Mouse (Mus musculus): ENCODE measurements around the gene Mrps7. TPM values are rescaled to one million over a fixed set of nuclear protein-coding genes. Genes with fewer than 3 reads are reported as not detected.
"Not testable (repeated sequence)": the region's sequence is repeated elsewhere in the genome, so short reads cannot be mapped to it uniquely, and the experiment has no call there.

Gene Mrps7
- polyA plus RNA-seq, 1 experiment from 2014 or later: 49.5 TPM

DNA sequence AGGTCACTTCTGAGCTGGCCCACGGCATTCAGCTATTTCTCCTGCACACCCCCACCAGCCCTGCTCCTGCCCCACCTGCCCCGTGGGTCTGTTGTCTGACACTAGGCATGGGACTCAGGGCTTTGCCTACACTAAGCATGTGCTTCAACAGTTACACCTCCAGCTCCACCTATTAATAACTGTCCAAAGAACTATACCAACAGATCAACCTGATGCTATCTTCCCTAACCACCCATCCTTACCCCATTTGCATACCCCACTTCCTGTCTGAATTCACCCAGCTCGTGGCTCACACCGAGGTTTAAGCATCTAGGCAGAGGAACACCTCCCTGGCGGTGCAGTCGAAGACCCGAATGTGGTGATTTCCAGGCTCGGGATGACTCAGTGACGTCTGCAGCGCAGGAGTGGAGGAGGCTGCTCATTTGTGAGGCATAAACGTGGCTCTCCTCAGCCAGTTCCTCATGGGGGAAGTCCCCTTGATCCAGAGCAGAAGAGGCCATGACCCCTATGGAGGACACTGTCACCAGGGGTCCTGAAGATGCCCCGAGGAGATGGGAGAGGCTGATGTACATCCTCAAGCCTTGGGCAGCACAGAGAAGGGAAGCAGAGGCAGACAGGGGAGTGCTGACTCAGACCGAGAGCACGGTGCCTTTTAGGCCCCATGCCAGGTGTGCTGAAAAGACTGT, 37.4 kb downstream of the Mrps7 start:
- no peak overlapping the region for H3K4me2 ChIP-seq
- H3K4me3 ChIP-seq (replicated peaks): no peak overlapping the region
- peaks cover 16% of the 10 kb centered on the region for H3K4me1 ChIP-seq (replicated peaks)
- H3K36me3 ChIP-seq (replicated peaks): peaks cover 23% of the 10 kb centered on the region
- no peak overlapping the region for H3K27ac ChIP-seq (replicated peaks)
- no peaks in the 10 kb centered on the region for H3K9me3 ChIP-seq (replicated peaks)
- no peak for ATAC-seq (ENCODE audit: insufficient read depth)
- no peaks in the 10 kb centered on the region for H3K27me3 ChIP-seq
- H3K9ac ChIP-seq: no peak overlapping the region
- WGBS (ENCODE audit: insufficient replicate concordance): 15% methylated on average over 14 of the region's 14 CpGs

DNA sequence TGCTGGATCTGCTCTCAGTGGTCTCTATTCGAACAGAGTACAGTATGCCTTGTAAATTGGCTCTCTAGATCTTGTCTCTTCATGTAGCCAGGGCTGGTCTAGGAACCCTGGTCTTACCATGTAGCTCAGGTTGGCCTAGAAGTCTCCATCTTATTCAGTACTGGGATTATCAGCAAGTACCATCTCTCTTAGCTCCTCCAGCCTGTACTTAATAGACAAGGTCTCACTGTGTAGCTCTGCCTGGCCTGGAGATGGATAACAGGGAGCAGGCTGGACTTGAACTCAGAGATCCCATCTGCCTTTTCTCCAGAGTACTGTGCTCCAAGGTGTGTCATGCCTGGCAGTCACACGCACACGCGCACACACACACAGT, 37.9 kb downstream of the Mrps7 start:
- Histone ChIP-seq H3K4me3 (replicated peaks) (no peak overlapping the region), H3K4me2 (no peak overlapping the region), H3K4me1 (replicated peaks) (peaks cover 16% of the 10 kb centered on the region), H3K9ac (no peak overlapping the region), H3K27ac (replicated peaks) (no peak overlapping the region), H3K27me3 (no peaks in the 10 kb centered on the region), H3K36me3 (replicated peaks) (peaks cover 27% of the 10 kb centered on the region), H3K9me3 (replicated peaks) (no peaks in the 10 kb centered on the region)
- no peak for ATAC-seq (ENCODE audit: insufficient read depth)
- WGBS (ENCODE audit: insufficient replicate concordance): 84% methylated on average over 4 of the region's 4 CpGs

DNA sequence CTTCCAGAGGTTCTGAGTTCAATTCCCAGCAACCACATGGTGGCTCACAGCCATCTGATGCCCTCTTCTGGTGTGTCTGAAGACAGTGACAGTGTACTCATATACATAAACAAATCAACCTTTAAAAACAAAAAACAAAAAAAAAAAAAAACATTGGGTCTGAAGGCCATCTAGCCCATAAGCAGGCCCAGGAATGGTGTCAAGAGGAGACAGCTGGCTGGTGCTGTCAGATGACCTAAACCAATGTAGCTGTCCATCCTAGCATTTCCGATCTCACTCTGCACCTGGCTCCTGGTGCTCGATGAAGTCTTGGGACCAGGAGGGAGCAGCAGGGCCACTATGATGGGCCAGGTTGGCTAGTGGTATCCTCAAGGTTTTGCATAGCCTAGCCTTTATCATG, 39.0 kb downstream of the Mrps7 start:
- H3K4me2 ChIP-seq: no peak overlapping the region
- H3K36me3 ChIP-seq (replicated peaks): peaks cover 36% of the 10 kb centered on the region
- no peaks in the 10 kb centered on the region for H3K27me3 ChIP-seq
- no peak overlapping the region for H3K9ac ChIP-seq
- peaks cover 16% of the 10 kb centered on the region for H3K4me1 ChIP-seq (replicated peaks)
- WGBS (ENCODE audit: insufficient replicate concordance): 91% methylated on average over 2 of the region's 2 CpGs
- no peak overlapping the region for H3K27ac ChIP-seq (replicated peaks)
- ATAC-seq (ENCODE audit: insufficient read depth): no peak
- no peaks in the 10 kb centered on the region for H3K9me3 ChIP-seq (replicated peaks)
- H3K4me3 ChIP-seq (replicated peaks): no peak overlapping the region

DNA sequence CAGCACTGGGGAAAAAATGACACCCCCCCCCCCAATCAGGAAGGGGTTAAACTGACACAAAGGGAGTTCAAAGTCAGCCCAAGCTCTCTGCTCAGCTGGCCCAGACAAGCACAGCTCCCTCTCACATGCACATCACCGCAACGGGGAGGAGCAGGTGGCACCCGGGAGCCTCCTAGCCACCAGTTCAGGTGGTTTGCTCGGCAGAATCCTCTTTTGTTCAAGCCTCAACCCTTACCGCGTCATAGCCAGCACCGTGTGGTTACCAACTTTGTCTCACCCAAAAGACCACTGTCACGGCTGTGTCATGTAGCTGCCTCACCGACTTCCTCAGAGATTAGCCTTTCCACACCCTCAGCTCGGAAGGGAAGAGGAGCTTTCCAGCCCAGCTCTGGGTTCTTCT, 39.5 kb downstream of the Mrps7 start:
- Histone ChIP-seq H3K36me3 (replicated peaks) (peaks cover 42% of the 10 kb centered on the region), H3K9me3 (replicated peaks) (no peaks in the 10 kb centered on the region), H3K27me3 (no peaks in the 10 kb centered on the region), H3K4me2 (no peak overlapping the region), H3K4me1 (replicated peaks) (peaks cover 16% of the 10 kb centered on the region), H3K27ac (replicated peaks) (no peak overlapping the region), H3K4me3 (replicated peaks) (no peak overlapping the region), H3K9ac (no peak overlapping the region)
- no peak for ATAC-seq (ENCODE audit: insufficient read depth)
- WGBS (ENCODE audit: insufficient replicate concordance): 45% methylated on average over 10 of the region's 10 CpGs

DNA sequence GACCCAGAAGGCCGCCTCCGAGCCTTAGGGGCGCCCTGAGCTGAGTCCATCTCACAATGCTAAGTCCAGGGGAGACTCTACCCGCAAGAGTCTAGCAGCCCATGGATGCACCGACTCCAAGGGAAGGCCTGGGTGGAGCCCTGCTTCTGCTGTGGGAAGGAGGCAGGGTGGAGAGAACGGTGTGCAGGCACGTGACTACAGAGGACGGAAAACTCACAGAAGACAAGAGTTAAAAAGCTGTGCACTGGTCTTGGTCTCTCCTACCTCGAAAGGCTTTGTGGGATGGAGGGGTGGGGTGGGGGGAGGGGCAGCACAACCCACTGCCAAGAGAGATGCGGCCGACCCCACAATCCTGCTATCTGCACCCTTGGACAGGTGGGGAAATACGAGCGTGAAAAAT, 40.6 kb downstream of the Mrps7 start:
- 74% methylated on average over 13 of the region's 13 CpGs for WGBS (ENCODE audit: insufficient replicate concordance)
- no peaks in the 10 kb centered on the region for H3K9me3 ChIP-seq (replicated peaks)
- no peak for ATAC-seq (ENCODE audit: insufficient read depth)
- H3K4me2 ChIP-seq: no peak overlapping the region
- no peak overlapping the region for H3K4me3 ChIP-seq (replicated peaks)
- peaks cover 52% of the 10 kb centered on the region for H3K36me3 ChIP-seq (replicated peaks)
- peaks cover 16% of the 10 kb centered on the region for H3K4me1 ChIP-seq (replicated peaks)
- H3K27me3 ChIP-seq: no peaks in the 10 kb centered on the region
- H3K27ac ChIP-seq (replicated peaks): no peak overlapping the region
- H3K9ac ChIP-seq: no peak overlapping the region

DNA sequence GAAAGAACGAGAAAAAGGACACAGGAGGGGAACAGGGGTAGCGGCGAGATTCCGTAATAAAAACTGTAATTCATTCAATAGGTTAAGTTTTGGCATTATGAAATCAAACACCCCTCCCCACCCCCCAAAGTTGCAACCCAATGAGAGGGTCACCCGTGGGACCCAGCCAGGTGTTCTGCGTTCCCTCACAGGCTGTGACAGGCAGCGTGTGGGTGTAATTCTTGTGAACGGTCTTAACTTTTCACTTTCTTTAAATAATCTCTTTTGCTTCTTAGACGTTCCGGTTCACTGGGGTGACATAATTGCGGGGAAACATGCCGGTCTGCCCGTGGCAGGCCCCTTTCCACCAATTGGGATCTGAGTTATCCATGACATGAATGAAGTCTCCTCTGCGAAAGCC, 41.8 kb downstream of the Mrps7 start:
- not testable (repeated sequence) for ATAC-seq (ENCODE audit: insufficient read depth); H3K9ac ChIP-seq; H3K9me3 ChIP-seq (replicated peaks); H3K27ac ChIP-seq (replicated peaks); H3K4me2 ChIP-seq; H3K27me3 ChIP-seq; H3K4me3 ChIP-seq (replicated peaks)
- WGBS (ENCODE audit: insufficient replicate concordance): 87% methylated on average over 14 of the region's 14 CpGs
- peaks cover 63% of the 10 kb centered on the region for H3K36me3 ChIP-seq (replicated peaks)
- peaks cover 16% of the 10 kb centered on the region for H3K4me1 ChIP-seq (replicated peaks)

DNA sequence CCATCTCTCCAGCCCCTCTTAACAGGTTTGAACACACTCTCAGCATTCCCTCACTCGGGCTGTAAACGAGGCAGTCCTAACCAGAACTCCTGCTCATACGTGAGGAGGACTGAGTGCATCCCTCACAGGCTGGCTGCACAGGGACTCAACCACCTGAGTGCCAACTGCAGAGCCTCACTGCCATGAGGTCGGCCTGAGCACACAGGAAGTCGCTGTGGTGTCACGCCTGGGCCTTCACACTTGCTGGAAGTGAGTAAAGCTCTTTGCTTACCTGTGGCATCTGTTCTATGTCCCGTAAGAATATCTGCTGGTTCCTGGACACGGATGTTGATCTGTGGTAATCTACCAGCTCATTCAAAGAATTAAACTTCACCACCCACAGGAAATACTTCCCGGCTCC, 42.7 kb downstream of the Mrps7 start:
- no peak for ATAC-seq (ENCODE audit: insufficient read depth)
- H3K9ac ChIP-seq: no peak overlapping the region
- no peaks in the 10 kb centered on the region for H3K27me3 ChIP-seq
- H3K9me3 ChIP-seq (replicated peaks): no peaks in the 10 kb centered on the region
- H3K36me3 ChIP-seq (replicated peaks): peaks cover 72% of the 10 kb centered on the region
- H3K4me1 ChIP-seq (replicated peaks): peaks cover 9% of the 10 kb centered on the region; the same call in 1 of the 2 replicates
- no peak overlapping the region for H3K4me2 ChIP-seq
- H3K27ac ChIP-seq (replicated peaks): no peak overlapping the region
- WGBS (ENCODE audit: insufficient replicate concordance): 84% methylated on average over 9 of the region's 9 CpGs
- H3K4me3 ChIP-seq (replicated peaks): no peak overlapping the region

DNA sequence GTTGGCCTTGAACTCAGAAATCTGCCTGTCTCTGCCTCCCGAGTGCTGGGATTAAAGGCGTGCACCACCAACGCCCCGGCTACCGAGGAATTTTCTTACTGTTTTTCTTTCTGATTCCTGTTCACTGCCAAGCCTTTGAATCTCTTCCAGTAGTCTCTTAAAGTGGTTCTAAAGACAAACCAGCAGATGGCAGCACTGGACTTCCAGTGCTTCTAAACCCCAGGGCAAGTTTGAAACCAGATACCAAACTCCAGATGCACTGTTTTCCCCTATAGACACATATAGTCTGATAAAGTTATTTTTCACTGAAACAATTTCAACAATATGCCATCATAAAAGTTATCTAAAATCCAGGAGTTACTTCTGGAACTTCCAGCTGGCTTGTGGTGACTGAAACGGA, 43.7 kb downstream of the Mrps7 start:
- Histone ChIP-seq H3K4me3 (replicated peaks) (no peak overlapping the region), H3K27me3 (no peaks in the 10 kb centered on the region), H3K4me1 (replicated peaks) (no peaks in the 10 kb centered on the region), H3K9ac (no peak overlapping the region), H3K36me3 (replicated peaks) (peaks cover 78% of the 10 kb centered on the region), H3K4me2 (no peak overlapping the region), H3K9me3 (replicated peaks) (no peaks in the 10 kb centered on the region), H3K27ac (replicated peaks) (no peak overlapping the region)
- WGBS (ENCODE audit: insufficient replicate concordance): 53% methylated on average over 6 of the region's 6 CpGs
- ATAC-seq (ENCODE audit: insufficient read depth): no peak

DNA sequence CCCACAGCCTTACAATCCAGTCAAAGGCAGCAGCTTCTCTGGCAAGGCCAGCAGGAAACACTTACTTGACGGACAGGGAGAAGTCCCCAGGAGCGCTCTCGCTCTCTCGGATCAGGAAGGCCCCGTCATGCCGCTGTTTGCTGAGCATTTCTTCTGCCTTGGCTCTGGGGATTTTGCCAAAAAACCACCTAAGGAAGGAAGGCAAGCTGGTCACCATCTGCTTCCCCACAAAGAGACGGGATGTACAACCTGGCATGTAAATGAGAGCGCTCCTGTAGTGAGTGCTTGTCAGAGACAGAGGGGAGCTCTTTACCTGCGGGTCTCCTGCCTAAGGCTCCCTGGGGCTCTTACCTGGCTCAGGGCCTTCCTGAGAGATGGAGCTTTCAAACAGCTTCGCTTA, 46.0 kb downstream of the Mrps7 start:
- Histone ChIP-seq H3K36me3 (replicated peaks) (peaks cover 84% of the 10 kb centered on the region), H3K27me3 (no peaks in the 10 kb centered on the region), H3K4me1 (replicated peaks) (no peaks in the 10 kb centered on the region), H3K4me2 (no peak overlapping the region), H3K9ac (no peak overlapping the region), H3K9me3 (replicated peaks) (no peaks in the 10 kb centered on the region), H3K27ac (replicated peaks) (no peak overlapping the region), H3K4me3 (replicated peaks) (no peak overlapping the region)
- WGBS (ENCODE audit: insufficient replicate concordance): 75% methylated on average over 10 of the region's 10 CpGs
- ATAC-seq (ENCODE audit: insufficient read depth): no peak

DNA sequence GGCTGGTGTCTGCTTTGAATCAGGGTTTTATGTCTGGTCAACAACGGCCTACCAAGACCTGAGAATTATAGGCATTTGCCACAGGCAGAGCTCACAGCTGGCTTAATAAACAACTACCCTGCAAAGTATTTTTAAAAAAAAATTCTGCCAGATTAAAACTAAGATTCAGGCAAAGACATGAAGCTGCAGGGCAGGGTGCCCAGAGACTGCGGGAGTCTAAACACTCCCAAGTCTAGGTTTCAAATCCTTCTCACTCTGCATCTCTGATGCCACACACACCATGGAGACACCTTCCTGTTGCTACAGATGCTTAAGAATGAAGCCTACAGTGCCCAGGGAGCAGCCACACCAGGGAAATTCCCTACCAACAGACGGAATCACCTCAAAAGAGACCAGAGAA, 48.0 kb downstream of the Mrps7 start:
- Histone ChIP-seq H3K4me3 (replicated peaks) (no peak overlapping the region), H3K36me3 (replicated peaks) (peaks cover 76% of the 10 kb centered on the region), H3K27me3 (no peaks in the 10 kb centered on the region), H3K4me1 (replicated peaks) (no peaks in the 10 kb centered on the region), H3K9ac (no peak overlapping the region), H3K27ac (replicated peaks) (no peak overlapping the region), H3K9me3 (replicated peaks) (no peaks in the 10 kb centered on the region), H3K4me2 (no peak overlapping the region)
- WGBS (ENCODE audit: insufficient replicate concordance): 78% methylated on average over 3 of the region's 3 CpGs
- no peak for ATAC-seq (ENCODE audit: insufficient read depth)

DNA sequence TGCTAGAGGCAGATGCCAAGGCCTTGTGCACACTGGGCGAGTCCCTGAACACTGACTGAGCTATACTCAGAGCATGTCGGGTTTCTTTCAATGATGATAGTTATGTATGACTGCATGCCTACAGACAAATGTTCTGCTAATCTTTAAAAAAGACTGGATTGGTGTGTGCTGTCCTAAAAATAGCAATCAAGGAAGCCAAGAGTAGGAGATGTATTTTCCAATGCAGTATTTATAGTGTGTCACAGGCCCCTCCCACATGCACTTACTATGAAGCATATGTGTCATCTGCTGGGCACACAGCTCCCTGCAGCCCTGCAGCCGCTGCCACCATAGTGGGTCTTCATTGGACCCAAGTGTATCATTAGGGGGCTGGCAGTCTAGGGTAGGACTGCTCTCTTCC, 49.5 kb downstream of the Mrps7 start:
- Histone ChIP-seq H3K36me3 (replicated peaks) (peaks cover 62% of the 10 kb centered on the region), H3K27ac (replicated peaks) (no peak overlapping the region), H3K9me3 (replicated peaks) (no peaks in the 10 kb centered on the region), H3K4me1 (replicated peaks) (no peaks in the 10 kb centered on the region; the same call in 1 of the 2 replicates), H3K4me2 (no peak overlapping the region), H3K27me3 (no peaks in the 10 kb centered on the region), H3K4me3 (replicated peaks) (no peak overlapping the region), H3K9ac (no peak overlapping the region)
- WGBS (ENCODE audit: insufficient replicate concordance): 69% methylated on average over 3 of the region's 3 CpGs
- ATAC-seq (ENCODE audit: insufficient read depth): no peak

DNA sequence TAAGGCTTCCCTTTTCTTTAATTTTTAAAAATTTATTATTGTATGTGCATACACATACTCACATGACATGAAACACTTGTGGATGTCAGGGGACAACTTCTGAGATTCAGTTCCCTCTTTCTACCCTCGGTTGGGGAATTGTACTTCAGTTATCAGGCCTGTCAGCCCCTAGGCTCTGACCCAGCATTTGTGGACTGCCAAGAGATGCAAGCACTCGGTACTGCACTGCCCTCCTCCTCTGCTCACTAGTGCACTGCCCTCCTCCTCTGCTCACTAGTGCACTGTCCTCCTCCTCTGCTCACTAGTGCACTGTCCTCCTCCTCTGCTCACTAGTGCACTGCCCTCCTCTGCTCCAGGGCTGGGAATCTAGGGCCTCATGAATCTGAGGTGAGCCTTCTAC, 50.4 kb downstream of the Mrps7 start:
- Histone ChIP-seq H3K27ac (replicated peaks) (no peak overlapping the region), H3K27me3 (no peaks in the 10 kb centered on the region), H3K36me3 (replicated peaks) (peaks cover 53% of the 10 kb centered on the region), H3K4me2 (no peak overlapping the region), H3K4me1 (replicated peaks) (peaks cover 6% of the 10 kb centered on the region; the same call in 1 of the 2 replicates), H3K4me3 (replicated peaks) (no peak overlapping the region), H3K9me3 (replicated peaks) (no peaks in the 10 kb centered on the region), H3K9ac (no peak overlapping the region)
- ATAC-seq (ENCODE audit: insufficient read depth): no peak
- 35% methylated on average over 2 of the region's 2 CpGs for WGBS (ENCODE audit: insufficient replicate concordance)
